Mouse (Mus musculus) heart, embryonic 13.5 days (tissue): ENCODE data around the gene Entpd1. TPM values are rescaled to one million over a fixed set of nuclear protein-coding genes. Genes with fewer than 3 reads are reported as not detected.

Source experiments
- ATAC-seq: fragments of 200-750 bp; cut with Nextera tagmentation; 2 replicates; pipeline ENCODE4 v1.8.0; 2017; ENCODE audit warnings: moderate TSS enrichment; ENCODE audit not compliant: insufficient number of reproducible peaks, low FRiP score, low TSS enrichment; ENCODE audit errors: extremely low read depth
- H3K27ac ChIP-seq: fragments of 300-500 bp; sonication (generic); replicated peaks from 2 replicates; pipeline ENCODE4 v1.5.1; 2015; ENCODE audit warnings: moderate library complexity, mild to moderate bottlenecking, inconsistent platforms
- H3K27me3 ChIP-seq: fragments of 300-500 bp; sonication (generic); replicated peaks from 2 replicates; pipeline ENCODE4 v1.6.1; 2015; ENCODE audit warnings: mild to moderate bottlenecking, inconsistent platforms
- H3K36me3 ChIP-seq: fragments of 300-500 bp; sonication (generic); 2 replicates; pipeline ENCODE4 v1.6.1; 2015; ENCODE audit warnings: mild to moderate bottlenecking, inconsistent platforms
- H3K4me1 ChIP-seq: fragments of 300-500 bp; sonication (generic); 2 replicates; pipeline ENCODE4 v1.6.1; 2015; ENCODE audit warnings: inconsistent platforms
- H3K4me2 ChIP-seq: fragments of 300-500 bp; sonication (generic); 2 replicates; pipeline ENCODE4 v1.6.1; 2015; ENCODE audit warnings: inconsistent platforms, mild to moderate bottlenecking, moderate library complexity
- H3K4me3 ChIP-seq: fragments of 300-500 bp; sonication (generic); 2 replicates; pipeline ENCODE4 v1.5.1; 2015; ENCODE audit warnings: moderate library complexity, mild to moderate bottlenecking, inconsistent platforms
- H3K9ac ChIP-seq: fragments of 300-500 bp; sonication (generic); 2 replicates; pipeline ENCODE4 v1.6.1; 2015; ENCODE audit warnings: inconsistent platforms, mild to moderate bottlenecking, moderate library complexity
- H3K9me3 ChIP-seq: fragments of 300-500 bp; sonication (generic); 2 replicates; pipeline ENCODE4 v1.6.1; 2016; ENCODE audit warnings: inconsistent platforms
- WGBS: fragments of 180-500 bp; shearing (Covaris S2); methylation state at CpG from one replicate; pipeline ENCODE4 v1.1.7; 2015; ENCODE audit warnings: mixed read lengths; 5-methylcytosine and 5-hydroxymethylcytosine counted together
- polyA plus RNA-seq: library from polyadenylated mRNA; unstranded; fragments of >200 nt; fragmentation: Nextera tagmentation; extraction: Ambion mirVana; gene quantifications from 2 replicates; pipeline ENCODE4 v1.2.1, GENCODE M21; 2015

The Entpd1 gene
- polyA plus RNA-seq, 1 experiment from 2014 or later = 9.2 TPM

DNA sequence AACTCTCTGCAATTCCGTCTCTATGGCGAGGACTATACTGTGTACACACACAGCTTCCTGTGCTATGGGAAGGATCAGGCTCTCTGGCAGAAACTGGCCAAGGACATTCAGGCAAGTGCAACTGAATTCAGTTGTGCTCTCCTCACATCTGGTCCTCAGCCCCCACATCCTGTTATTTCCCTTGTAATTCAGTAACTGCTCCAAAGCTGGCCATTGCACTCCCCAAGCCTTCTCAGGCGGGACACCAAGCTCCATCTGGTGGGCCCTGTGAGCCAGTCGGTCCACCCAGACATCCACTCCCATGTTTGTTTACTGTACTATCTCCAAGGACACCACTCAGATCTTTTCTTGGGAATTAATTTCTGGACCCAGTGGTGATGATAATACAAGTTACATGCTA is 114.0 kb downstream of the Entpd1 start:
- no peak overlapping the region for H3K4me3 ChIP-seq
- H3K27me3 ChIP-seq = no peaks in the 10 kb centered on the region
- no peak for ATAC-seq
- H3K27ac ChIP-seq = no peak overlapping the region
- no peak overlapping the region for H3K9ac ChIP-seq
- 0 out of 2 replicates have a peak, but pooled peaks cover 4% of the 10 kb centered on the region for H3K4me1 ChIP-seq
- no peaks in the 10 kb centered on the region for H3K9me3 ChIP-seq
- no peaks in the 10 kb centered on the region for H3K36me3 ChIP-seq
- H3K4me2 ChIP-seq = no peak overlapping the region
- 59% methylated on average over 4 of the region's 4 CpGs for WGBS

DNA sequence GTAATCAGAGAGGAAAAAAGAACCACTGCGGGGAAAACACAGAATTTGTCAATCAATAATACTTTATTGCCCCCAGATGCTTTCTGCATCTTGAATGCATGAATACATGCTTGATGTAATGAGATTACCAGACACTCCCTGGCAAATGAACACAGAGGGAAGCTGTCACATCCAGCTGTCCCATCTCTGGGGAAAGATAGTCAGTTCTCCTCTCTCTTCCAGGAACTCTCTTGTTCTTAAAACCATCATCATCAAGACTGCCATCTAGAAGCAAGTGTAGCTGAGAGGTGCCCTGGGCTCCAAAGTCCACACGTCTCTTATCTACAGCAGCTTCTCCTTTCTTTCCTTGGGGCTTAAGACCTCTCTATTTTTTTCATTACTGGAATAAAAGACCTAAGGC is 114.4 kb downstream of the Entpd1 start:
- Histone ChIP-seq H3K9ac (no peak overlapping the region), H3K27me3 (no peaks in the 10 kb centered on the region), H3K4me3 (no peak overlapping the region), H3K4me2 (no peak overlapping the region), H3K4me1 (0 out of 2 replicates have a peak, but pooled peaks cover 4% of the 10 kb centered on the region), H3K9me3 (no peaks in the 10 kb centered on the region), H3K36me3 (no peaks in the 10 kb centered on the region), H3K27ac (no peak overlapping the region)
- WGBS = 67% methylated on average over 2 of the region's 2 CpGs
- no peak for ATAC-seq

DNA sequence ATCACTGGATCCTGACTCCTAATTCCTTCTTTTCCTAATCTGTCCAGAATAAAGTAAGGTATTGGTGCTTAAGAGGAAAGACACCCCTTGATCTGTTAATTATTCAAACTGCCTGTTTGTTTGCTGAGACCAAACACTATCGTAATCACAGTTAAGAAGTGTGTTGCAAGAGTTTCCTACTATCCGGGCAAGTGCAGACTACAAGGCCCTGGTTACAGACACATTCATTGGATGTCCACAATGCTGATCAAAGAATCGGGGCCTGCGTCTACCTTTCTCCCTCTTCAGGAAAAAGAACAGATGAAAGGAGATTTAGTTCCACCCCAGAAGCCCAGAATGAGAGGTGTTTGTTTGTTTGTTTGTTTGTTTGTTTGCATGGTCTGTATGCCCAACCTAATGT is 116.0 kb downstream of the Entpd1 start:
- no peak overlapping the region for H3K9ac ChIP-seq
- no peaks in the 10 kb centered on the region for H3K27me3 ChIP-seq
- no peaks in the 10 kb centered on the region for H3K36me3 ChIP-seq
- WGBS = 75% methylated on average over 4 of the region's 4 CpGs
- no peak for ATAC-seq
- no peak overlapping the region for H3K27ac ChIP-seq
- no peaks in the 10 kb centered on the region for H3K9me3 ChIP-seq
- H3K4me2 ChIP-seq = no peak overlapping the region
- no peak overlapping the region for H3K4me3 ChIP-seq
- 0 out of 2 replicates have a peak, but pooled peaks cover 4% of the 10 kb centered on the region for H3K4me1 ChIP-seq

DNA sequence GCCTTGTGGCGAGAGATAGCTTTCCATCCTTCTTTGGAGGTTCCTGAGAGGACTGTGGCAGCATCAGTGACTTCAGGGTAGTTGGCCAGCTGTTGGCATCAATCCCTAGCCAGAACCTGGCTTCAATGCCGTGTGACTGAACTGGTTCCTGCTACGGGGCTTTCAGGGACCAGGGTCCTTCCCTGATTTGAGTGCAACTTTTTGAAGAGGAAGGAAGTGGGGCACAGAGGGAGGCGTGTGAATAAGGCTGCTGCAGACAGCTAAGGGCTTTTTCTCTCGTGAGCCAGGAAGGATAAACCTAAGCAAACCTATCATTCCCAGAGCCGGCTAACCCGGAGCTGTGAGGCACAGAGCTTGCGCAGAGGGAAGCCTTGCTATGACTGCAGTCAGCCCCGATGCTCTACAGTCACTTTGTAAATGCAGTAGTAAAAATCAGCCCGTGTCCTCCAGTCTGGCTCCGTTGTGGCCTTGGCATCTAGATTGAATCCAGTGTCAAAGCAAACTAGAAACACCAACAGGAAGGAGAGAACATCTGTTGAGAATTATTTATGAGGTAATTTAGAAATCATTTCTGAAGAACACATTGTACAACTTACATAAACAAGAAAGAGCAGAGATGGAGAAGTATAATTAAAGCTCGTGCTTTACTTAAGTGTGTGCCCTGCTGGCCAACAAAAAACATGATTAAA is 116.7 kb downstream of the Entpd1 start:
- 54% methylated on average over 12 of the region's 12 CpGs for WGBS
- Histone ChIP-seq H3K9ac (no peak overlapping the region), H3K4me1 (0 out of 2 replicates have a peak, but pooled peaks cover 4% of the 10 kb centered on the region), H3K27me3 (no peaks in the 10 kb centered on the region), H3K4me2 (no peak overlapping the region), H3K27ac (no peak overlapping the region), H3K9me3 (no peaks in the 10 kb centered on the region), H3K4me3 (no peak overlapping the region), H3K36me3 (no peaks in the 10 kb centered on the region)
- ATAC-seq = no peak

DNA sequence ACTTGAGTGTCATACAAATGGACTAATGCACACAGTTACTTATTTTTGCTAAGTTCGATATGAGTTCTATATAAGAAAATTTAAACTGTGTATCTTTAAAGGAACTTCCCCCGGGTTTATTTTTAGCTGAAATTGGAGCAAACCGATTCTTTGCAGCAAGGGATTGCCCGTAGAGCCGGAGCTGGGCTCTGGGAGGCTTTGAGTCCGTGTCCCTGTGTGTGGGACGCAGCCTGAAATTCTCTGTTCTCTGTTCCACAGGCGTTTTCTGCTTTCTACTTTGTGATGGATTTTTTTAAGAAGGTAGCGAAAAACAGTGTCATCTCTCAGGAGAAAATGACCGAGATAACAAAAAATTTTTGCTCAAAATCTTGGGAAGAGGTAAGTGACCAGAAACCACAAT is 121.2 kb downstream of the Entpd1 start:
- H3K27ac ChIP-seq = no peak overlapping the region
- WGBS = 55% methylated on average over 10 of the region's 10 CpGs
- H3K4me1 ChIP-seq = peaks cover 10% of the 10 kb centered on the region; the same call in 1 of the 2 replicates

DNA sequence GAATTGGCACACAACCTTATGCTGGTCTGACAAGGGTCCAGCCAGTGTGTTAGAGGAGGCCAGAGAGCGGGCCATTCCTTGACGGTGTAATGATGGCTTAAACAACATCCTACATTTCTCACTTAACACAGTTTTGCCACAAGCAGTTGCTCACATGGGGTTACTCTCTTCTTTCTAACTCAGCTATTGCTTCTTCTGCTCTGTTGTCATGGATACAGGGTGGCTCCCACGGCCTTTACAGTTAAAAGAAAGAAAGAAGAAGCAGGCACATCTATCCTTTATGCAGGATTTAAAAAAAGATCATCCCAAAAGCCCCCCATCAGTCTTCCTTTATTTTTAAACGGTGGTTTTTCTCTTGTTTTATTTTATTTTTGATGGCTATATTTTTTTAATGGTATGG is 121.7 kb downstream of the Entpd1 start:
- ATAC-seq = no peak
- no peak overlapping the region for H3K9ac ChIP-seq
- no peaks in the 10 kb centered on the region for H3K9me3 ChIP-seq
- no peak overlapping the region for H3K4me3 ChIP-seq
- 70% methylated on average over 4 of the region's 4 CpGs for WGBS
- H3K27me3 ChIP-seq = no peaks in the 10 kb centered on the region
- H3K36me3 ChIP-seq = no peaks in the 10 kb centered on the region
- no peak overlapping the region for H3K27ac ChIP-seq
- no peak overlapping the region for H3K4me2 ChIP-seq
- peaks cover 8% of the 10 kb centered on the region; the same call in 1 of the 2 replicates for H3K4me1 ChIP-seq

More for the DNA sequence above, 121.2 kb downstream of the Entpd1 start:
- ATAC-seq = no peak
- no peak overlapping the region for H3K9ac ChIP-seq
- no peaks in the 10 kb centered on the region for H3K27me3 ChIP-seq
- H3K4me3 ChIP-seq = no peak overlapping the region
- no peaks in the 10 kb centered on the region for H3K36me3 ChIP-seq
- H3K9me3 ChIP-seq = no peaks in the 10 kb centered on the region
- no peak overlapping the region for H3K4me2 ChIP-seq

DNA sequence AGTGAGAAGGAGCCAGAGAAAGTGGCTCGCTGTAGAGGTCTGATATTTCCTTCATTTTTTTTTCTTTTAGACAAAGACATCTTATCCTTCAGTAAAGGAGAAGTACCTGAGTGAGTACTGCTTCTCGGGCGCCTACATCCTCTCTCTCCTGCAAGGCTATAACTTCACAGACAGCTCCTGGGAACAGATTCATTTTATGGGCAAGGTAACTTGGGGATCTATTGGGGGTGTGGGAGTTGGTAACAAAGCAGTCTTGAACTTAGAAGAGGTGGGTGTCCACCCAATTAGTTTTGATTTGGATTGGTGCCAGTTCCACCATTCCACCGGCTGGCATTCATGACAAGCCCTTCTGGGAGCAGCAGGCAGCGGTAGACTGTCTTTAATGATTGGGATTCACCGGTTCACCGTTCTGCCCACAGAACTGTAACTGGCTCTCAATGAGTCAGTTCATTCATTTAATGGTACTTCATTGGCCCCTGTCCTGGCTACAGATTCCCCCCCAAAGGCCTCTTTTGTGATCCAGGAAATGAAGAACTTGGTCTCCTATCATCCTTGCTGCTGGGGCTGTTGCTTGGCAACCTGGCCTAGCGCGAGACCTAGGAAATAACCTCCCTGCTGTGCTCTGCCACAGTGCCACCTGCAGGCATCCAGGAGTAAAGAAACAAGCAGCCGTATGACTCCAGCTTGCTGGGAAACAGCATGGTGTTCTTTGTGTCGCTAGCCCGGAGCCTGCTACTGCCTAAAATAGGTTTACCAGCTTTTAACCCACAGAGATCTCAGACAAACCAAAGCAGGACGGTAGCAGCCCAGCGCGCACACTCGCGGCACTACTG is 124.7 kb downstream of the Entpd1 start:
- H3K9me3 ChIP-seq = no peaks in the 10 kb centered on the region
- H3K36me3 ChIP-seq = no peaks in the 10 kb centered on the region
- no peak overlapping the region for H3K27ac ChIP-seq
- WGBS = 25% methylated on average over 17 of the region's 17 CpGs
- H3K27me3 ChIP-seq = no peaks in the 10 kb centered on the region
- peak; percentile 25; the same call in 1 of the 2 replicates for ATAC-seq
- H3K9ac ChIP-seq = peak overlapping the region; percentile 54; the same call in 1 of the 2 replicates
- peak overlapping the region; percentile 30 for H3K4me3 ChIP-seq
- H3K4me2 ChIP-seq = peak overlapping the region; percentile 62
- peaks cover 6% of the 10 kb centered on the region; the same call in 1 of the 2 replicates for H3K4me1 ChIP-seq

DNA sequence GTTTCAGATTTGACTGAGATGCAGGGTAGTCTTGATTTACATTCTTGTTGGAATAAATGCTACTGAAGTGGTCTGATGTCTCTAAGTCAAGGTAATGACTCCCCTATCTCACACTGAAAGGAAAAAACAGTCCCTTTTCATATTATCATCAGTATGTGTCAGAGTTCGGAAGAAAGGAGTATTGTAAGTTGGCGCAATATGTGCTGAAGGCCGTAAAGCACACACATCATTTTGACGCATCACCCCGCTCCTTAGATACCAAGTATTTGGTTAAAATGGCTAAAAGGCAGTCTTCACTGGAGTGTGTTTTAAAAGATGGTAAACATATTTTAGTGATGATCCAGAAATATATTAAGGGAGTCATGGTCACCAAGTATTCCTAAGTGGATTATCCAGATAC is 125.4 kb downstream of the Entpd1 start:
- no peak for ATAC-seq
- Histone ChIP-seq H3K36me3 (no peaks in the 10 kb centered on the region), H3K9ac (peak overlapping the region; percentile 54; the same call in 1 of the 2 replicates), H3K4me1 (peaks cover 6% of the 10 kb centered on the region; the same call in 1 of the 2 replicates), H3K27ac (no peak overlapping the region), H3K9me3 (no peaks in the 10 kb centered on the region), H3K4me2 (peak overlapping the region; percentile 62), H3K27me3 (no peaks in the 10 kb centered on the region), H3K4me3 (peak overlapping the region; percentile 30; the same call in 1 of the 2 replicates)
- 73% methylated on average over 5 of the region's 5 CpGs for WGBS

DNA sequence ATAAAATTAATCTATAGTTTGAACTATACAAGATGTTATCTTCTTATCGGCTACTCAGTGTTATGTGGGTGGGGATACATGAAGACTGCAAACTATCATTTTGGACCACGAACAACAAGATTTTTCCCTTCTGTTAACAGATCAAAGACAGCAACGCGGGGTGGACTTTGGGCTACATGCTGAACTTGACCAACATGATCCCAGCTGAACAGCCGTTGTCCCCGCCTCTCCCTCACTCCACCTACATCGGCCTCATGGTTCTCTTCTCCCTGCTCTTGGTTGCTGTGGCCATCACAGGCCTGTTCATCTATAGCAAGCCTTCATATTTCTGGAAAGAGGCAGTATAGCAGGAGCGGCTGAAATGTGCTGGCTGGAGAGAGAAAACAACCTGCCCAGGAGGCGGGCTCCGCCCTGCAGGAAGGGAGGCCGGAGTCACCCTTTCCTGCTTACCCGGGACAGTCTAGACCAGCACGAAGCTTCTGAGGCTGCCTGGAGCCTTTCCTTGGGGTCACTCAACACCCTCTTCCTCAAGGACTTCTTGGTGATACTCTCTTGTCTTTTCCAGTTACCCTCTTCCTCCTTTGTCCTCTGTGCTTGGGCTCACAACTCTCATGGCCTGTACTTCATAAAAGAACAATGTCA is 126.6 kb downstream of the Entpd1 start:
- H3K36me3 ChIP-seq = no peaks in the 10 kb centered on the region
- 75% methylated on average over 13 of the region's 13 CpGs for WGBS
- H3K4me2 ChIP-seq = no peak overlapping the region
- H3K4me1 ChIP-seq = peaks cover 6% of the 10 kb centered on the region; the same call in 1 of the 2 replicates
- ATAC-seq = no peak
- no peaks in the 10 kb centered on the region for H3K27me3 ChIP-seq
- no peaks in the 10 kb centered on the region for H3K9me3 ChIP-seq
- H3K9ac ChIP-seq = no peak overlapping the region
- H3K4me3 ChIP-seq = no peak overlapping the region
- no peak overlapping the region for H3K27ac ChIP-seq

DNA sequence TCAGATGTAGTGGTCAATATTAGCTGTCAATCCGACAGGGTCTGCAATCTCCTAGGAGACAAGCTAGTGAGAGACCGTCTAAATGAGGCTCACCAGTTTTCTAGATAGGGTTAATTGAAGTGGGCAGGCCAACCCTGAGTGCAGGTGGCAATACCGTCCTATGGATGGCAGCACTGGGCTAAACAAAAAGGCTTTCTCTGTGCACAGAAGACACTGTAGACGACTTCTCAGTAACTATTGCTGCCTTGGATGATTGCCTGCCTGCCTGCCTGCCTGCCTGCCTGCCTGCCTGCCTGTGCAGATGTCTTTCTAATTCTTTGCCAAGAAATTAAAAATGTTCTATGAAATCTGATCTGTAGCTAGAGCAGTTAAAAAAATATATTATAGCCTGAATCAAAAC is 134.4 kb downstream of the Entpd1 start:
- no peak overlapping the region for H3K4me3 ChIP-seq
- WGBS = 45% methylated on average over 4 of the region's 4 CpGs

DNA sequence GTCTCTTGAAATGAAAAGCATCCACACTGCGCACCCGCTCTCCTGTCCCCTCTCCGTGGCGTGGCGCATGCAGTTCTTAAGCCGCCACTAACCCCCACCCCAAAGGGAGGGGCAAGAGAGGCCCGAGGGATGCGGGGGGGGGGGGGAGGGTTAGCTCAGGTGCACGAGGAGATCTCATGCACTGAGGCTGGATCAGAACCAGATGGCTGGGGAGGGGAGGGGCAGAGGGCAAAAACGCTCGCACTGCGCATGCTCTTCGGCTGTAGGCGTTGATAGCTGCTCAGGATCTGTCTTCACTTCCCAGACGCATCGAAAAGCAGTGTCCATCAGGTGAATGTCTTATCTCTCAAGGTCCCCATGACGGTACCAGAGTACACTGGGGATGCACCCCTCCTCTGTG is 136.4 kb downstream of the Entpd1 start, which contains the start of gene Cc2d2b:
Gene Cc2d2b (plus strand): TSS at position 195 of the 400 bp plus-strand sequence.
- Histone ChIP-seq H3K4me1 (no peaks in the 10 kb centered on the region), H3K4me2 (peak within 1 kb of the TSS; percentile 54), H3K27me3 (peaks cover 15% of the 10 kb centered on the region), H3K36me3 (no peaks in the 10 kb centered on the region), H3K27ac (no peak within 1 kb of the TSS), H3K9ac (no peak within 1 kb of the TSS), H3K9me3 (no peaks in the 10 kb centered on the region), H3K4me3 (peak within 1 kb of the TSS; percentile 24)
- WGBS = 46% methylated on average over 16 of the region's 17 CpGs
- ATAC-seq = no peak

More for the DNA sequence above, 134.4 kb downstream of the Entpd1 start:
- Histone ChIP-seq H3K4me2 (no peak overlapping the region), H3K36me3 (no peaks in the 10 kb centered on the region), H3K27me3 (peaks cover 15% of the 10 kb centered on the region), H3K4me1 (no peaks in the 10 kb centered on the region), H3K9ac (no peak overlapping the region), H3K9me3 (no peaks in the 10 kb centered on the region), H3K27ac (no peak overlapping the region)
- no peak for ATAC-seq
